Mouse (Mus musculus): ENCODE results near the gene Rad23a.
A peak's percentile ranks its signal among the peaks of the same experiment; 100 is the strongest.

GRCm38 (mm10) chr8:84846722-84847572 lies 6.5 kb upstream of the Rad23a start, which contains the start of gene Calr:
- TF ChIP-seq CTCF (IDR thresholded peaks at IDR 0.05; ENCODE audit: low read depth, low read length) (no peak), POLR2AphosphoS5 (IDR thresholded peaks at IDR 0.05; ENCODE audit: insufficient replicate concordance, low read depth, low read length) (peak; percentile 93), GATA2 (IDR thresholded peaks at IDR 0.05; ENCODE audit: borderline replicate concordance, low read depth, low read length) (no peak), TAL1 (conservative IDR thresholded peaks at IDR 0.05; ENCODE audit: low read depth, low read length) (no peak)

Measured in G1E (cell line).